Mouse (Mus musculus) hindbrain, embryonic 12.5 days (tissue): ENCODE measurements around the gene Fars2. TPM values are rescaled to one million over a fixed set of nuclear protein-coding genes. Genes with fewer than 3 reads are reported as not detected.

Experiments
- ATAC-seq: fragments of 200-750 bp; cut with Nextera tagmentation; 2 replicates; pipeline ENCODE4 v1.8.0; 2017; ENCODE audit warnings: moderate TSS enrichment; ENCODE audit not compliant: low FRiP score
- H3K27ac ChIP-seq: fragments of 300-500 bp; sonication (generic); 2 replicates; pipeline ENCODE4 v1.5.1; 2016; ENCODE audit warnings: mild to moderate bottlenecking
- H3K27me3 ChIP-seq: fragments of 300-500 bp; sonication (generic); 2 replicates; pipeline ENCODE4 v1.6.1; 2016; ENCODE audit warnings: mild to moderate bottlenecking
- H3K36me3 ChIP-seq: fragments of 300-500 bp; sonication (generic); 2 replicates; pipeline ENCODE4 v1.6.1; 2016; ENCODE audit warnings: mild to moderate bottlenecking
- H3K4me1 ChIP-seq: fragments of 300-500 bp; sonication (generic); 2 replicates; pipeline ENCODE4 v1.6.1; 2016
- H3K4me2 ChIP-seq: fragments of 300-500 bp; sonication (generic); replicated peaks from 2 replicates; pipeline ENCODE4 v1.6.1; 2016; ENCODE audit warnings: mild to moderate bottlenecking
- H3K4me3 ChIP-seq: fragments of 300-500 bp; sonication (generic); 2 replicates; pipeline ENCODE4 v1.5.1; 2016; ENCODE audit warnings: mild to moderate bottlenecking
- H3K9ac ChIP-seq: fragments of 300-500 bp; sonication (generic); 2 replicates; pipeline ENCODE4 v1.6.1; 2016; ENCODE audit warnings: mild to moderate bottlenecking, moderate library complexity
- H3K9me3 ChIP-seq: fragments of 300-500 bp; sonication (generic); replicated peaks from 2 replicates; pipeline ENCODE4 v1.6.1; 2016; ENCODE audit warnings: mild to moderate bottlenecking
- WGBS: fragments of 180-500 bp; shearing (Covaris S2); methylation state at CpG from one replicate; pipeline ENCODE4 v1.1.7; 2016; 5-methylcytosine and 5-hydroxymethylcytosine counted together
- polyA plus RNA-seq: library from polyadenylated mRNA; unstranded; fragments of >200 nt; fragmentation: Nextera tagmentation; extraction: Ambion mirVana; gene quantifications from 2 replicates; pipeline ENCODE4 v1.2.1, GENCODE M21; 2016

Fars2 gene
- polyA plus RNA-seq, 1 experiment from 2014 or later = 27.8 TPM

GRCm38 (mm10) chr13:36113181-36113580 lies 4.0 kb upstream of the Fars2 start:
- no peaks in the 10 kb centered on the region for H3K9me3 ChIP-seq
- no peak overlapping the region for H3K27ac ChIP-seq
- no peak overlapping the region for H3K4me3 ChIP-seq
- no peaks in the 10 kb centered on the region for H3K36me3 ChIP-seq
- peaks cover 7% of the 10 kb centered on the region; the same call in 1 of the 2 replicates for H3K4me1 ChIP-seq
- ATAC-seq = no peak
- no peaks in the 10 kb centered on the region for H3K27me3 ChIP-seq
- 83% methylated on average over 5 of the region's 5 CpGs for WGBS
- H3K9ac ChIP-seq = no peak overlapping the region
- H3K4me2 ChIP-seq = no peak overlapping the region

- H3K9me3 ChIP-seq = no peaks in the 10 kb centered on the region
- peak; percentile 54 for ATAC-seq
- peaks cover 12% of the 10 kb centered on the region for H3K4me1 ChIP-seq
- no peaks in the 10 kb centered on the region for H3K27me3 ChIP-seq
- H3K9ac ChIP-seq = peak overlapping the region; percentile 78
- peak overlapping the region; percentile 76 for H3K4me3 ChIP-seq
- no peak overlapping the region; the same call in 1 of the 2 replicates for H3K27ac ChIP-seq
- peak overlapping the region; percentile 86 for H3K4me2 ChIP-seq
- H3K36me3 ChIP-seq = no peaks in the 10 kb centered on the region
- WGBS = 10% methylated on average over 21 of the region's 21 CpGs
Measured at GRCm38 (mm10) chr13:36116520-36117142, 581 bp upstream of the Fars2 start.

GRCm38 (mm10) chr13:36119684-36120083 lies 2.5 kb downstream of the Fars2 start:
- ATAC-seq = no peak
- H3K9ac ChIP-seq = no peak overlapping the region
- no peak overlapping the region for H3K4me3 ChIP-seq
- WGBS = 77% methylated on average over 4 of the region's 4 CpGs
- H3K9me3 ChIP-seq = no peaks in the 10 kb centered on the region
- peaks cover 12% of the 10 kb centered on the region for H3K4me1 ChIP-seq
- no peak overlapping the region for H3K27ac ChIP-seq
- H3K27me3 ChIP-seq = no peaks in the 10 kb centered on the region
- H3K36me3 ChIP-seq = no peaks in the 10 kb centered on the region
- H3K4me2 ChIP-seq = no peak overlapping the region

- Histone ChIP-seq H3K36me3 (no peaks in the 10 kb centered on the region), H3K27ac (no peak overlapping the region), H3K9me3 (no peaks in the 10 kb centered on the region), H3K4me3 (no peak overlapping the region), H3K4me2 (no peak overlapping the region), H3K4me1 (peaks cover 12% of the 10 kb centered on the region), H3K9ac (no peak overlapping the region), H3K27me3 (no peaks in the 10 kb centered on the region)
- no peak for ATAC-seq
Measured at GRCm38 (mm10) chr13:36120606-36121005, 3.4 kb downstream of the Fars2 start.

- no peaks in the 10 kb centered on the region for H3K9me3 ChIP-seq
- WGBS = 75% methylated on average over 2 of the region's 2 CpGs
- ATAC-seq = no peak
- no peak overlapping the region for H3K4me2 ChIP-seq
- no peak overlapping the region for H3K27ac ChIP-seq
- H3K4me1 ChIP-seq = no peaks in the 10 kb centered on the region
- no peak overlapping the region for H3K4me3 ChIP-seq
- H3K9ac ChIP-seq = no peak overlapping the region
- no peaks in the 10 kb centered on the region for H3K36me3 ChIP-seq
- H3K27me3 ChIP-seq = no peaks in the 10 kb centered on the region
Measured at GRCm38 (mm10) chr13:36129360-36130054, 12.3 kb downstream of the Fars2 start.

- Histone ChIP-seq H3K4me3 (no peak overlapping the region), H3K4me1 (no peaks in the 10 kb centered on the region), H3K27ac (no peak overlapping the region), H3K9me3 (no peaks in the 10 kb centered on the region), H3K27me3 (no peaks in the 10 kb centered on the region), H3K9ac (no peak overlapping the region), H3K36me3 (no peaks in the 10 kb centered on the region), H3K4me2 (no peak overlapping the region)
- 93% methylated on average over 5 of the region's 5 CpGs for WGBS
- no peak for ATAC-seq
Measured at GRCm38 (mm10) chr13:36131401-36131800, 14.2 kb downstream of the Fars2 start.

DNA sequence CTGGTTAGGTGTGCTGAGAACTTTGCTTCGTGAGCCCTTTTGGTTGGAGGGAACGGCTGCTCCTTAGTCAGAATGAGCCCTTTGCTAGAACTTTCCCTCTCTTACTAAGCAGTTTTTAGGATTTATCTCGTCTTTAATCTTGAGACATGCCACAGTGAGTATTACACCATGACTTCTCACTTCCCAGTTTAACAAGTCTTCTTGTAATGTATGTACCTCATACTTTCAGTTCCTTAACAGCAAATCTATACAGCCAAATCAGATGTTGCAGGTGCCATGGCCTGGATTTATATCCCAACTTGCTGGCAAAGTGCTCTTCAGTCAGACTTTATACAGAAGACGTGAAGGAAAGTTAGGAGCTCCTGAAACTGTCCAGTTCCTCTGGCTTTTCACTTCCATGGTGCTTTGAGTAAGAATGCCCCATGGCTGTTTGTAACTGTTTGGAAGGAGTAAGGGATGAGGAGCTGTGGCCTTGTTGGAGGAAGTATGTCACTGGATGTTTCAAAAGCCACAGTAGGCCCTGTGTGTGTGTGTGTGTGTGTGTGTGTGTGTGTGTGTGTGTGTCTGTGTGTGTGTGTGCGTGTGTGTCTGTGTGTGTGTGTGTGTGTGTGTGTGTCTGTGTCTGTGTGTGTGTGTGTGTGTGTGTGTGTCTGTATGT lies 14.9 kb downstream of the Fars2 start:
- Histone ChIP-seq H3K4me2 (no peak overlapping the region), H3K27ac (no peak overlapping the region), H3K9ac (no peak overlapping the region), H3K4me3 (no peak overlapping the region), H3K9me3 (no peaks in the 10 kb centered on the region), H3K4me1 (no peaks in the 10 kb centered on the region), H3K27me3 (no peaks in the 10 kb centered on the region), H3K36me3 (no peaks in the 10 kb centered on the region)
- ATAC-seq = no peak
- 92% methylated on average over 4 of the region's 5 CpGs for WGBS

DNA sequence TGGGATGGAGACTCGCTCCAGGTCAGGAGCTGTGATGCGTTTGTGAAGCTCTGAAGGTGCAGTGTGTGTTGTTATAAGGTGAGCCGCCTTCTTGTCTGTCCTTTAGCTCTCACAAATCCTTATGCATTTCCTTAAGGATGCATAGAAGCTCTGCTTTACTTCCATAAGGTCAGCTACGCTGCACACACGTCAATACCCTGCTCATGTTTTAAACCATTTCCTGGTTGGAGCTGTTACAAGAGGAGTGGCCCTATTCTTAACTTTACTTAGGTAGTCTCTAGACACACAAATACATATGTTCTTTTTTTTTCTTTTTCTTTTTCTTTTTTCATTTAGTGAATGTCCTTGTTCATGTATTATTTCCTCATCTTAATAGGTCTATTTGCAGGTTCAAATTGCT lies 22.5 kb downstream of the Fars2 start:
- no peaks in the 10 kb centered on the region for H3K4me1 ChIP-seq
- H3K9ac ChIP-seq = no peak overlapping the region
- no peaks in the 10 kb centered on the region for H3K9me3 ChIP-seq
- no peak overlapping the region for H3K27ac ChIP-seq
- no peak overlapping the region for H3K4me3 ChIP-seq
- 84% methylated on average over 5 of the region's 5 CpGs for WGBS
- no peaks in the 10 kb centered on the region for H3K27me3 ChIP-seq
- no peak for ATAC-seq
- no peak overlapping the region for H3K4me2 ChIP-seq
- no peaks in the 10 kb centered on the region for H3K36me3 ChIP-seq

DNA sequence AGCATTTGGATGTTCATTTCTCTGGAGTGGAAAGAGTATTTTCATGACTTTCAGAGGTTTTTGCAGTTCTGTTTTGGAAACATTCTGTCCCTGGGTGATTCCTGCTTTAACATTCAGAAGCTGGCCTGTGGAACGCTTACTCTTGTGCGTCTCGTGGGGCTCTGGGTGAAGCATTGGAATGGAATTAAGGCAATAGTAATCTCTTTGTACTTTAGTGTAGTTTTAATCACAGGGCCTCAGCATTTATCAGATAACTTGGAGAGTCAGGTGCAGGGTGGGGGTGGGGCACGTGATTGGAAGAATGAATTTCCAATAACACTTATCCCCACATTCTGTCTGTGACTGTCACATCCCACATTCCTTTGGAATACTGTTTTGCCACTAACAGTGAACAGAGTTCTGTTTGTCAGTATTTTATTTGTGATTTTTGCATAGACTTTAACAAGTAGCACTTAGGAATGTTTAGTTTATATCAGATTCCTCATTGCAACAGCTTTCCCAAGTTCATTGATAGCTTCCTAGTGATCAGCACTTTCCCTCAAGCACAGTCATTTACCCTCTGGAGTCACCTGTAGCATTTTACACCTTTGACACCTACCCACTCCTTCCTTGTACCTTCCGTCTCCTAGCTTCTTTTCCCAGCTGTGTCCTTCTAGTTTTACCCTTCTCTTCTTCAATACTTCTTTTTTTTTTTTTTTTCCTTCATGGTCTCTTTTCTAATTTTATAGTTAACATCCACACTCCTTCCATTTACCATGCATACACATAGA lies 23.2 kb downstream of the Fars2 start:
- no peaks in the 10 kb centered on the region for H3K27me3 ChIP-seq

GRCm38 (mm10) chr13:36145601-36146000 lies 28.4 kb downstream of the Fars2 start:
- Histone ChIP-seq H3K27me3 (no peaks in the 10 kb centered on the region), H3K4me3 (no peak overlapping the region), H3K9ac (no peak overlapping the region), H3K4me1 (0 out of 2 replicates have a peak, but pooled peaks cover 3% of the 10 kb centered on the region), H3K27ac (no peak overlapping the region), H3K4me2 (no peak overlapping the region), H3K36me3 (no peaks in the 10 kb centered on the region), H3K9me3 (no peaks in the 10 kb centered on the region)
- 78% methylated on average over 1 of the region's 1 CpGs for WGBS
- no peak for ATAC-seq

More for the DNA sequence above, 23.2 kb downstream of the Fars2 start:
- no peak overlapping the region for H3K27ac ChIP-seq
- H3K36me3 ChIP-seq = no peaks in the 10 kb centered on the region
- no peak for ATAC-seq
- no peaks in the 10 kb centered on the region for H3K9me3 ChIP-seq
- H3K4me1 ChIP-seq = no peaks in the 10 kb centered on the region
- H3K9ac ChIP-seq = no peak overlapping the region
- no peak overlapping the region for H3K4me3 ChIP-seq
- 79% methylated on average over 5 of the region's 5 CpGs for WGBS
- H3K4me2 ChIP-seq = no peak overlapping the region

- H3K4me3 ChIP-seq = no peak overlapping the region
- no peaks in the 10 kb centered on the region for H3K36me3 ChIP-seq
- H3K9me3 ChIP-seq = no peaks in the 10 kb centered on the region
- peak overlapping the region; percentile 12; the same call in 1 of the 2 replicates for H3K27ac ChIP-seq
- 0 out of 2 replicates have a peak, but pooled peaks cover 3% of the 10 kb centered on the region for H3K4me1 ChIP-seq
- H3K27me3 ChIP-seq = no peaks in the 10 kb centered on the region
- H3K4me2 ChIP-seq = no peak overlapping the region
- ATAC-seq = no peak
- no peak overlapping the region for H3K9ac ChIP-seq
- WGBS = 59% methylated on average over 6 of the region's 6 CpGs
Measured at GRCm38 (mm10) chr13:36149175-36149939, 32.1 kb downstream of the Fars2 start.
